Mouse (Mus musculus) spleen, adult 18-20 months (tissue): Measurements from ENCODE around the gene Nxpe5.
"Not testable (repeated sequence)": the region's sequence is repeated elsewhere in the genome, so short reads cannot be mapped to it uniquely, and the experiment has no call there.

Experiments
- DNase-seq, 2 experiments: peaks; one replicate each; pipeline ENCODE4 v3.0.0; 2022; ENCODE audit warnings: mixed read lengths in 2 of 2

The Nxpe5 gene

DNA sequence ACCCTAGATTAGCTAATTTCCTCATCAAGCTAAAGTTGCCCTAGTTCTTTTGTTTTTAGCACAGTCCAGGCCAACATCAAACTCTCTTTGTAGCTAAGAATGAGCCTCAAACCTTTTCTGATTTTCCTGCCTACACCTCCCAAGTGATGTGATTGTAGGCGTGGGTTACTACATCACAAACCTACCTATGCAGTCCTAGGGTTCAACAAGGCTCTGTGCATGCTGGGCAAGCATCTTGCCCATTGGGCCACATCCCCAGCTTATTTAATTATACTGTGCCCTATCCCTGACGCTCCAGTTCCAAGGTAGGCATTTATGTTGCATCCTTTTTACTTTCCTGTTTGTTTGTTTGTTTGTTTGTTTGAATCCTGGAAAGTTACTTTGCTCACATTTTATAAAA is at the start of gene Nxpe5:
Gene Nxpe5 (plus strand): TSS at position 199 of the 400 bp plus-strand sequence.
- no peak for DNase-seq

DNA sequence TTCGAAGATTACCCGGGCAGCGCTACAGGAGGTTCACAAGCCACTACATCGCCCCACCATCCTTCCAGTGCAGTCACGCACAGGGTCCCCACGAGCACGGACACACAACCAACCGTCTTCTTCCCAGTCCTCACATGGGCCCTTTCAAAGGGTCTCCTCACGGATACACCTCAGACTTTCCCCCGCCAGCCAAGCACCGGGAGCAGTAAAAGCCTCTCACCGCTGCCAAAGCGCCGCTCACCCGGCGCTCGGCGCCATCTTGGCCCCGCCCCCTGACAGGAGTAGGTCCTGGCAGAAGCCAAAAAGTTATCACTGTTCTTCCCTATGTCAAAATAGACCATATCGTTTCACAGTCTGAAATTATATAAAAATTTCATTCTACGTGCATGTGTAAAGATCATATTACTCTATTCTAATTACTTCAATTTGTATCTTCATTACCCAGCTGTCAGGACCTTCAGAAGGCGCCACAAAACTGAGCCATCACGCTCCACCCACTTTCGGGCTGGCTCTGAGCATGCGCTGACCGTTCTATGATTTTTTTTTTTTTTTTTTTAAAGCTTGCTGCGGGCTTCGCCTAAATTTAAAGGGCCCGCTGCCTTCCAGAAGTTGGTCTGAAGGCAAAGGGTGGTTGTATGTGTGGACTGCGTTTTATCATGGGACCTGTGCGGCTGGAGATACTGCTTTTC is 38.6 kb upstream of the Nxpe5 start, which contains the start of the genes Taf6 and Cnpy4:
Gene Taf6 (minus strand): TSS at position 502 of the 689 bp plus-strand sequence.
Gene Cnpy4 (plus strand): TSS at position 536 of the 689 bp plus-strand sequence.
- DNase-seq: peak; percentile 69 to 78

- DNase-seq: peak; percentile 22 to 57
Observed at GRCm38 (mm10) chr5:138187661-138188306, 37.9 kb upstream of the Nxpe5 start.

GRCm38 (mm10) chr5:138193771-138194727 is 31.6 kb upstream of the Nxpe5 start, which contains the start of gene Mblac1:
TSS of gene Mblac1 (plus strand) at chr5:138194314.
- peak; percentile 56 to 76 for DNase-seq

DNA sequence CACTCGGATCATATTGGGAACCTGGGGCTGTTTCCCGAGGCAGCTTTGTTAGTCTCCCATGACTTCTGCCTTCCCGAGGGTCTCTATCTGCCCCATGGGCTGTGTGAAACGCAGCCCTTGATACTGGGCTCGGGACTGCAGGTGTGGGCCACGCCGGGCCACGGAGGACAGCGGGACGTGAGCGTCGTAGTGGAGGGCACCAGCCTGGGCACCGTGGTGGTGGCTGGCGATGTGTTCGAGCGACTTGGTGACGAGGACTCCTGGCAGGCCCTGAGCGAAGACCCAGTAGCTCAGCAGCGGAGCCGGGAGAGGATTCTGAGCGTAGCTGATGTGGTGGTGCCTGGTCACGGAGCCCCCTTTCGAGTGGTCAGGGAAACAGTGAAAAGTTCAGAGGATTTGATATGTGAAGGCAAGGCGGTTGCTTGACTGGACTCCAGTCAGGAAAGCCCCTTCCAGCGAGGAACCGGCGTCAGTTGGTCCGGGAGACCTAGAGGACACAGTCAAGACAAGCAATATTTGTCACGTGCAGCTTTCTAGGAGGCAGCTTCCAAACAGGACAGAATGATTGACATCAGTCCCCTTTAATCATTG is 30.8 kb upstream of the Nxpe5 start:
- peak in 1 of 2 experiments; percentile 30 for DNase-seq

DNA sequence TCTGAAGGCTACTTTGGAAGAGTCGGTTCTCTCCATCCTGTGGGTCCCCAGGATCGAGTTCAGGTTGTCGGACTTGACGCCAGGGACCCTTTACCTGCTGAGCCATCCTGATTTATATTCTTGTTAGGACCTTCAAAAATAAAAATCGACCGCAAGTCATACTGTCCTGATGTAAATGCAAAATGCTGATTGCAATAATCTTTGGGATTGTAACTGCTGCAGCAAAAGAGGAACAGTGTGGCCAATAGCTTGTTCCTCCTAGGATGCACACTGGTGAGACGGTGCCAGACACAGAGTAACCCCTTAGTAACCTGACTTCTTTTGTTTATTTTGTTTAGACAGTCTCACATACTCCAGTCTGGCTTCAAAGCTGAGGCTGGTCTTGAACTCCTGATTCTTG is 30.2 kb upstream of the Nxpe5 start:
- DNase-seq: no peak

DNA sequence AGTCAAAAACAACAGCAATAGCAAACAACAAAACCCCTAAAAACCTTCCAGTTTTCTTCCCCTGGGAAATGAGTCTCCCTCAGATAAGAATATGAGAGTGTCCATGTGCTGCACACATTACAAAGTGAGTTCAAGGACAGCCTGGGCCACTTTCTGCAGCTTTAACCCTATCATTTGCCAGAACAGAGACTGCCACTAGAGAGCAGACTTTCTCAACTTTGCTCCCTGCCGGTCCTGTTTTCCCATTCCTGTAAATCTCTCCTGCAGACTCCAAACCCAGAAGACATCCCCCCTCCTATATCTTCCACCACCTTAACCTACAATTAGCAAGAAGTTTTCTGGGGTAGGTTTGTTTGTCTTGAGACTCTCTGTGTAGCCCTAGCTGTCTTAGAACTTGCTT is 26.1 kb upstream of the Nxpe5 start:
- DNase-seq: no peak

DNA sequence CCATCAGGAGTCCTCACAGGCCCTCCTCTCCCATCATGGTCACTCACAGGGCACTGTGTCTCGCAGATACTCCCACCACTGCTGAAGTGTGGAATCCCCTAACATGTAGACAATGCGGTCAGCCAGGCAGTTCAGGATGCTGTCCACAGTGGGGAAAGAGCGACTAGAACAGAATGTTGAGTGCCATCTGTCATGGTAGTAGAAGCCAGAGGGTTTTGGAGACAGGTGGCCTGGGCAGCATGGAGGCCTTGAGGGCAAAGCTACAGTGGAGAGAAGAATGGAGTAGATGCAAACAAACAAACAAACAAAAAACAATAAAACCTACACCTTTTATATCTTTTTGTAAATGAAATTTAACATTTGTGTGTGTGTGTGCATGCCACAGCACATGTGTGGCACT is 23.6 kb upstream of the Nxpe5 start:
- DNase-seq: no peak

GRCm38 (mm10) chr5:138207253-138207652 is 18.4 kb upstream of the Nxpe5 start:
- DNase-seq: no peak

GRCm38 (mm10) chr5:138207873-138208272 is 17.8 kb upstream of the Nxpe5 start:
- no peak for DNase-seq

GRCm38 (mm10) chr5:138216632-138217031 is 9.1 kb upstream of the Nxpe5 start:
- not testable (repeated sequence) for DNase-seq

GRCm38 (mm10) chr5:138219864-138220263 is 5.8 kb upstream of the Nxpe5 start:
- DNase-seq: no peak

- DNase-seq: peak; percentile 67 to 88
Observed at GRCm38 (mm10) chr5:138222111-138222510, 3.6 kb upstream of the Nxpe5 start.

DNA sequence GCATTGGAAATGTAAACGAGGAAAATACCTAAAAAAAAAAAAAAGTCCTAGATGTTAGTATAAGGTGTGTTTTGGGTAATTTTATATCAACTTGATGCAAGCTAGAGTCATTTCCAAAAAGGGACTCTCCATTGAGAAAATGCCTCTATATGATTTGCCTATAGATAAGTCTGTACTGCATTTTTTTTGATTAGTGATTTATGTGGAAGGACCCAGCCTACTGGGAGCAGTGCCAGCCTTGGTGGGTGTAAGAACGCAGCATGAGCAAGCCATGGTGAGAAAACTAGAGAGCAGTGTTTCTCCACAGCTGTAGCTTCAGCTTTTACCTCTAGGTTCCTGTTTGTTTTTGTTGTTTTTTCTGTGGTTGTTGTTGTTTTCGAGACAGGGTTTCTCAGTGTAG is 2.4 kb upstream of the Nxpe5 start:
- no peak for DNase-seq

- DNase-seq: no peak
Observed at GRCm38 (mm10) chr5:138226491-138226890, 793 bp downstream of the Nxpe5 start.

DNA sequence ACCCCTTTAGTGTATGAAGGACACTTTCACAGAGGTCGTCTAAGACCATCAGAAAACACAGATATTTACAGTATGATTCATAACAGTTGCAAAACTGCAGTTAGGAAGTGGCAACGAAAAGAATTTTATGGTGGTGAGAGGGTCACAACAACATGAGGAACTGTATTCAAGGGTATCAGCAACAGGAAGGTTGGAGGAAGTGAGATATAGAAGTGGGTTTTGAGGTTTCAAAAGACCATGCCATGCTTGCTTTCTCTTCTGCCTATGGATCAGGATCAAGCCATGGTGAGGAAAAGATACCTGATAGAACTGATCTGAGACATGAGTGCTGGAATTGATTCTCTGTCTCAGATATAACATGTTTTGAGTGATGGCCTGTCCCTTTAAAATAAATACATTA is 1.7 kb downstream of the Nxpe5 start:
- DNase-seq: no peak

DNA sequence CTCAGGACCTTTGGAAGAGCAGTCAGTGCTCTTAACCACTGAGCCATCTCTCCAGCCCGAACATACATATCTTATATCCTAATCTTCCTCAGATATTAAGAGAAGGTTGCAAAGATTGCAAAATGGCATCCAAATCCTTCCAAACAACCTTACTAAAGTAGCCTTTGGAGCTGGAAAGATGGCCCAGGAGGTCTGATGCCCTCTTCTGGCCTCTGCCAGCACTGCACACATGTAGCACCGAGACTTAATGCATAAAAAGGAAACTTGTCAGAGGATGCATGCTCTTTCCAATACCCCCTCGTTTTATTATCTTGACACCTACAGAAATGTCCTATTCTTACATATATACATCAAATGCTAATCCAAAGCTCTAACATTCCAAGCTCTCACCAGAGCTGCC is 2.3 kb downstream of the Nxpe5 start:
- DNase-seq: peak in 1 of 2 experiments; percentile 65

DNA sequence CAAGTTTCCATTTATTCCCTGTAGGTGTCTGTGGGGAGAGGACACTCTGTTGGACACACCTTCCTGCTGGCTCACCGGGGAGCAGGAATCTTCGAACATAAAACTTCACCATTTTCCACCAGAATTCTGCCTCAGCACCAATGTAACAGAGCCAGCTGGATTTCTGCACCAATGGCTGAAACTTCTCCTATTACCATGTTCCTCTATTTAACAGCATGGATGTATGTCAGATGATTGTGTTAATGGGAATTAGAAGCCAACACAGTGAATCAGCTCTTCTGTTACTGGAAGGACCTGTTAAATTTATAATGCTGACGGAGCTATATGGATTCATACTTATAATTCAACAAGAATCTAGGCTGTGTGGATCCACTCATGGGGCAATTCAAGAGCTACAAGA is 3.8 kb downstream of the Nxpe5 start:
- no peak for DNase-seq

DNA sequence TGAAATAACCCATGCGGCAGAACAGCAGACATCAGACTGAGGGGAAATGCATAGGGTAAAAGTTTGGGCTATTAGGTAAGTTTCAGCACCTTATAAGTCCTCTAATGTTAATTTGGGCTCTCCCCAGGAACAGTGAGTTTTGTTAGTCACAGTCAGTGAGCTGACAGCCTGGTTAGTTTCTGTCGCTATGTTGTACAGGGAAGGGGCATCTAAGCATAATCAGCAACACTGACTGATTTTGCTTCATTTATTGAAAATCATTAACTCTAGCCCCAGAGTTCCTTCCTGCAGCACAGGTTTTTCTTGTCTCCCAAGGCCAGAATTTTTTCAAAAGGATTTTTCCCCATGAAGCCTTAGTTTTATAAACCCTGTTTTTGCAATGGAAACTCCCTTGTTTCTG is 8.1 kb downstream of the Nxpe5 start:
- DNase-seq: no peak

DNA sequence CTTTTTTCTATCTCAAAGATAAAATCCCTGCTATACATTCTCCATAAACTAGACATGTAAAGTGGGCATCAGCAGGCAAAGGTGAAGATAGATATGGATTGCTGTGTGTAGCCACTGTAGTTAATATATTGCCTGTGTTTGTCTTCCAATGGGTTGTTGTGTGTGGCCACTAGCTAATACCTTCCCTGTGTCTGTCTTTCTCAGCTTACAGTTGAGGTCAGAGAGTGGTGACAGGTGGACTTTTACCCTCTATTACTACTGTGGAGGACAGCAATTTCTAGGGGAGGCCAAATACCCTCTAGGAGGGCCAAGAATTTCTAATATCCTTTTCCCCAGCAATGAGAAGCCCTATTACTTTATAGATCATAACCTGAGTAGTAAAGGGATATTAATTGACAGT is 8.5 kb downstream of the Nxpe5 start:
- DNase-seq: no peak

DNA sequence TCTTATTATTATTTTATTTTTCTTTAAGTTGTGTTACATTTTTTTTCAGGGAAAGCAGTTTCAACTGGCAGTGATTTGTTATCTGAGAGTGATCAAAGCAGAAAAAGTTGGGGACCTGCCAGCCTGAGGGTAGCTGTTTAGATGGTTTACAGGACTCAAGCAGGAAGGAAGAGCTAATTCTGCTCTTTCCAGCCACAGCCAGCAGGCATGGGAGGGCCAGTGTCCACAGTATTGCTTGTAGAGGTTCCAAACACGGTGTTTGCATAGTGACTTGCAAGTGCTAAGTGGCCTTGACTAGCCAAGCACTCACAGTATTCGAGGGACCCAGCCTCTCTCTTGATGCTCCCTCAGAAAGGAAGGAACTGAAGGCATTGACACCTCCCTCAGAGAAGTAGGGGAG is 15.8 kb downstream of the Nxpe5 start:
- no peak for DNase-seq

GRCm38 (mm10) chr5:138251144-138251543 is 25.4 kb downstream of the Nxpe5 start:
- DNase-seq: no peak

- DNase-seq: no peak
Observed at GRCm38 (mm10) chr5:138253061-138253460, 27.4 kb downstream of the Nxpe5 start.
